Mouse (Mus musculus) heart, embryonic 15.5 days (tissue): ENCODE results near the gene Zdhhc1. TPM values are rescaled to one million over a fixed set of nuclear protein-coding genes. Genes with fewer than 3 reads are reported as not detected.

Experiments used
- ATAC-seq: fragments of 200-750 bp; cut with Nextera tagmentation; replicated peaks from 2 replicates; pipeline ENCODE4 v1.8.0; 2017; ENCODE audit warnings: low read depth, moderate TSS enrichment; ENCODE audit not compliant: insufficient number of reproducible peaks, insufficient read depth, low FRiP score
- H3K27ac ChIP-seq: fragments of 300-500 bp; sonication (generic); 2 replicates; pipeline ENCODE4 v1.5.1; 2015; ENCODE audit warnings: mild to moderate bottlenecking, inconsistent platforms
- H3K27me3 ChIP-seq: fragments of 300-500 bp; sonication (generic); 2 replicates; pipeline ENCODE4 v1.6.1; 2015; ENCODE audit warnings: inconsistent platforms
- H3K36me3 ChIP-seq: fragments of 300-500 bp; sonication (generic); 2 replicates; pipeline ENCODE4 v1.6.1; 2015; ENCODE audit warnings: mild to moderate bottlenecking, inconsistent platforms
- H3K4me1 ChIP-seq: fragments of 300-500 bp; sonication (generic); replicated peaks from 2 replicates; pipeline ENCODE4 v1.6.1; 2015; ENCODE audit warnings: inconsistent platforms
- H3K4me2 ChIP-seq: fragments of 300-500 bp; sonication (generic); 2 replicates; pipeline ENCODE4 v1.6.1; 2015; ENCODE audit warnings: inconsistent platforms, mild to moderate bottlenecking, moderate library complexity
- H3K4me3 ChIP-seq: fragments of 300-500 bp; sonication (generic); 2 replicates; pipeline ENCODE4 v1.5.1; 2015; ENCODE audit warnings: mild to moderate bottlenecking, inconsistent platforms
- H3K9ac ChIP-seq: fragments of 300-500 bp; sonication (generic); 2 replicates; pipeline ENCODE4 v1.6.1; 2015; ENCODE audit warnings: mild to moderate bottlenecking, inconsistent platforms
- H3K9me3 ChIP-seq: fragments of 300-500 bp; sonication (generic); replicated peaks from 2 replicates; pipeline ENCODE4 v1.6.1; 2016; ENCODE audit warnings: inconsistent platforms
- WGBS: fragments of 180-500 bp; shearing (Covaris S2); methylation state at CpG from one replicate; pipeline ENCODE4 v1.1.7; 2015; ENCODE audit warnings: mixed read lengths; 5-methylcytosine and 5-hydroxymethylcytosine counted together
- polyA plus RNA-seq: library from polyadenylated mRNA; unstranded; fragments of >200 nt; fragmentation: Nextera tagmentation; extraction: Ambion mirVana; gene quantifications from 2 replicates; pipeline ENCODE4 v1.2.1, GENCODE M21; 2015

Gene Zdhhc1
- polyA plus RNA-seq, 1 experiment from 2014 or later, result 23.2 TPM

DNA sequence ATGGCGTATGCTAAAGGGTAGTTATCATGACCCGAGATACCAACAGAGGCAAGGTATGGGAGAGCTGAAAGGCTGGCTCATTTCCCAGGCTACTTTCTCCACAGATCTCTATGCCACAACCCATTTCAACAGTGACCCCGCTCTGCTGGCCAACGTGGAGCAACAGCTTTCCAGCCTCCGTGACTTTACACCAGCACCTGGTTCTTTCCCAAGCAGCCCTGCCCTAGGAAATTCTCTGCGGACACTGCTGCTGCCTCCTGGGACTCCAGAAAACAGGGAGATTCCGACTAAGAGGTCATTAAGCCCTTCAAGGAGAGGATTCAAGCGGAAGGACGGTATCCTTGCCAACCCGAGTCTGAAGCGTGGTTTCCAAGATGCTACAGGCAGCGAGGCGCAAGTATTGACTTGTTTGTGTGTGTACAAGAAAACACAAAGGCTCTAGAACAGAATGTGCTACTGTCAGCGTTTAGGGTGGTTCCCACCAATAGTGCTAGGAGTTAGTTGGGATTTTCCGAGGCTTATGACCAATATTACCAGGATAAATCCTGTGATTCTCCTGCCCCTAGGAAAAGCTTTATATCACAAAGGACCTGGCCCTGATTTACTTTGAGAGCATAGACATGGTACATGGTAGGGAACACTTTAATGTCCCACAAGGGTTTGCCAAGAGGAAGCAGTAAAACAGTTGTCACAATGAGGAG, 44.6 kb downstream of the Zdhhc1 start:
- WGBS, result 60% methylated on average over 15 of the region's 15 CpGs
- Histone ChIP-seq H3K4me2 (no peak overlapping the region), H3K36me3 (no peaks in the 10 kb centered on the region), H3K4me3 (no peak overlapping the region), H3K9me3 (no peaks in the 10 kb centered on the region), H3K27me3 (no peaks in the 10 kb centered on the region), H3K4me1 (no peaks in the 10 kb centered on the region), H3K9ac (no peak overlapping the region), H3K27ac (no peak overlapping the region)
- no peak for ATAC-seq

- H3K4me2 ChIP-seq, result no peak overlapping the region
- WGBS, result 71% methylated on average over 1 of the region's 1 CpGs
- no peaks in the 10 kb centered on the region for H3K36me3 ChIP-seq
- H3K4me3 ChIP-seq, result no peak overlapping the region
- H3K27me3 ChIP-seq, result no peaks in the 10 kb centered on the region
- ATAC-seq, result no peak
- H3K27ac ChIP-seq, result no peak overlapping the region
- H3K9ac ChIP-seq, result no peak overlapping the region
- H3K4me1 ChIP-seq, result no peaks in the 10 kb centered on the region
- no peaks in the 10 kb centered on the region for H3K9me3 ChIP-seq
Observed at GRCm38 (mm10) chr8:105450977-105451376, 45.7 kb downstream of the Zdhhc1 start.

- no peak overlapping the region for H3K9ac ChIP-seq
- H3K27ac ChIP-seq, result no peak overlapping the region
- no peak overlapping the region for H3K4me2 ChIP-seq
- ATAC-seq, result no peak
- no peaks in the 10 kb centered on the region for H3K27me3 ChIP-seq
- H3K9me3 ChIP-seq, result no peaks in the 10 kb centered on the region
- WGBS, result 73% methylated on average over 5 of the region's 5 CpGs
- peaks cover 7% of the 10 kb centered on the region for H3K4me1 ChIP-seq
- no peak overlapping the region for H3K4me3 ChIP-seq
- H3K36me3 ChIP-seq, result no peaks in the 10 kb centered on the region
Observed at GRCm38 (mm10) chr8:105448596-105448995, 48.1 kb downstream of the Zdhhc1 start.

GRCm38 (mm10) chr8:105448188-105448587, 48.5 kb downstream of the Zdhhc1 start:
- 80% methylated on average over 3 of the region's 3 CpGs for WGBS
- H3K9ac ChIP-seq, result no peak overlapping the region
- no peak overlapping the region for H3K4me3 ChIP-seq
- H3K27ac ChIP-seq, result no peak overlapping the region
- H3K36me3 ChIP-seq, result no peaks in the 10 kb centered on the region
- no peaks in the 10 kb centered on the region for H3K9me3 ChIP-seq
- H3K4me2 ChIP-seq, result no peak overlapping the region
- H3K4me1 ChIP-seq, result peaks cover 7% of the 10 kb centered on the region
- ATAC-seq, result no peak
- H3K27me3 ChIP-seq, result no peaks in the 10 kb centered on the region

- H3K27ac ChIP-seq, result peak overlapping the region; percentile 24; the same call in 1 of the 2 replicates
- H3K9ac ChIP-seq, result no peak overlapping the region
- H3K4me3 ChIP-seq, result no peak overlapping the region
- WGBS, result 26% methylated on average over 4 of the region's 4 CpGs
- no peaks in the 10 kb centered on the region for H3K9me3 ChIP-seq
- H3K36me3 ChIP-seq, result no peaks in the 10 kb centered on the region
- H3K4me2 ChIP-seq, result peak overlapping the region; percentile 33; the same call in 1 of the 2 replicates
- H3K27me3 ChIP-seq, result no peaks in the 10 kb centered on the region
- peaks cover 7% of the 10 kb centered on the region for H3K4me1 ChIP-seq
- ATAC-seq, result no peak
Observed at GRCm38 (mm10) chr8:105446127-105446552, 50.6 kb downstream of the Zdhhc1 start.

GRCm38 (mm10) chr8:105445296-105446126, 51.2 kb downstream of the Zdhhc1 start:
- H3K4me3 ChIP-seq, result no peak overlapping the region
- no peak overlapping the region for H3K27ac ChIP-seq
- no peaks in the 10 kb centered on the region for H3K9me3 ChIP-seq
- peaks cover 7% of the 10 kb centered on the region for H3K4me1 ChIP-seq
- no peak overlapping the region for H3K9ac ChIP-seq
- WGBS, result 33% methylated on average over 11 of the region's 11 CpGs
- no peaks in the 10 kb centered on the region for H3K27me3 ChIP-seq
- ATAC-seq, result no peak
- no peak overlapping the region for H3K4me2 ChIP-seq
- no peaks in the 10 kb centered on the region for H3K36me3 ChIP-seq

DNA sequence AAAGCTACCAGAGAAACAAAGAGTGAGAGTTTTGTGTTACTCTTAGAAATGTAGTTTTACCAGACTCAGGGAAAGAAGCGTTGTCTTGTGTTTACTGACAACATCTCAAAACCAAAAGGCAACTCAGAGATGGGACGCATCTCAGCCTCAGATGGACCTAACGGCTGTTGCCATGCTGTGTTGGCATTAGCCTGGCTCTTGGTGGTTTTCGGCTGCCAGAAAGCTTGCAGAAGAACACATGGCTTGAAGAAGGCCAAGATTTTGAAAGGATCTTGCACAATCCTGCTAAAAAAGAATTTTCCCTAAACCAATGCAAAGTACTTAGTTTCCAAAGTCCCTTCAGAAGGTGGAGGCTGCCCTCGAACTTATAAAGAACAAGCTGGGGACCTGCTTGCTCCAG, 54.0 kb downstream of the Zdhhc1 start:
- H3K9me3 ChIP-seq, result no peaks in the 10 kb centered on the region
- H3K9ac ChIP-seq, result no peak overlapping the region
- H3K36me3 ChIP-seq, result no peaks in the 10 kb centered on the region
- H3K27ac ChIP-seq, result no peak overlapping the region
- no peak for ATAC-seq
- 0 out of 2 replicates have a peak, but pooled peaks cover 4% of the 10 kb centered on the region for H3K27me3 ChIP-seq
- H3K4me2 ChIP-seq, result no peak overlapping the region
- WGBS, result 90% methylated on average over 5 of the region's 5 CpGs
- H3K4me1 ChIP-seq, result peaks cover 7% of the 10 kb centered on the region
- H3K4me3 ChIP-seq, result no peak overlapping the region

DNA sequence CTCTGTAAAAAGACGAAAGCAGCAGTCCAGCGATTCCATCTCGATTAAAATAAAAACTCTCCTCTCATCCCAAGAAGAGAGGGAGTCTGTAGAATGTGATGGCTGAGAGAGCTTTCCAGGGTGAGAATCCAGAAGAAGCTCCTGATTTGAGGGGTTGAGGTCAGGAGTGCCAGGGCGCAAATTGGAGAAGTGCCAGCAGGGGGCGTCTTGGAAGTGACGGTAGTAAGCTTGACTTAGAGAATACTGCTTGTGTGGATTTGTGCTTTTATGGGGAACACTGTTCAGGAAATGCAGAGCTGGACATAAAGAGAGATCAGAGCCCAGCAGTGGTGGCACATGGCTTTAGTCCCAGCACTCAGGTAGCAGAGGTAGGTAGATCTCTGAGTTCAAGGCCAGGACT, 55.3 kb downstream of the Zdhhc1 start:
- no peak for ATAC-seq
- Histone ChIP-seq H3K27ac (no peak overlapping the region), H3K9ac (no peak overlapping the region), H3K9me3 (no peaks in the 10 kb centered on the region), H3K4me2 (no peak overlapping the region), H3K36me3 (no peaks in the 10 kb centered on the region), H3K4me3 (no peak overlapping the region), H3K27me3 (0 out of 2 replicates have a peak, but pooled peaks cover 4% of the 10 kb centered on the region), H3K4me1 (peaks cover 11% of the 10 kb centered on the region)
- WGBS, result 7% methylated on average over 6 of the region's 6 CpGs

DNA sequence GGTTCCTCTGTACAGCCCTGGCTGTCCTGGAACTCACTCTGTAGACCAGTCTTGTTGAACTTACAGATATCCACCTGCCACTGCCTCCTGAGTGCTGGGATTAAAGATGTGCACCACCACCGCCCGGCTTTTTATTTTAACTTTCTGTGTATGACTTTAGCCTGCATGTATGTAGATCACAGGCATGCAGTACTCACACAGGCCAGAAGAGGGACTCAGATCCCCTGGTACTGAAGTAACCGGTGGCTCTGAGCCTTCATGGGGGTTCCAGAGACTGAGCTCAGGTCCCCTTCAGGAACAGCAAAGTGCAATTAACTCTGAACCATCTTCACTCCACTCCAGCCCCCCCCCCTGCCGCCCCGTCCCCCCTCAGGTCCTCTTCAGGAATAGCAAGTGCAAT, 57.8 kb downstream of the Zdhhc1 start:
- Histone ChIP-seq H3K36me3 (no peaks in the 10 kb centered on the region), H3K4me2 (no peak overlapping the region), H3K4me1 (peaks cover 4% of the 10 kb centered on the region; the same call in 1 of the 2 replicates), H3K27me3 (peaks cover 9% of the 10 kb centered on the region; the same call in 1 of the 2 replicates), H3K4me3 (no peak overlapping the region), H3K9me3 (no peaks in the 10 kb centered on the region), H3K27ac (no peak overlapping the region), H3K9ac (no peak overlapping the region)
- 53% methylated on average over 5 of the region's 5 CpGs for WGBS
- ATAC-seq, result no peak

- H3K27ac ChIP-seq, result no peak overlapping the region
- 62% methylated on average over 5 of the region's 5 CpGs for WGBS
- no peak for ATAC-seq
Observed at GRCm38 (mm10) chr8:105437078-105437748, 59.5 kb downstream of the Zdhhc1 start.

GRCm38 (mm10) chr8:105436218-105436617, 60.5 kb downstream of the Zdhhc1 start:
- Histone ChIP-seq H3K9ac (no peak overlapping the region), H3K27ac (no peak overlapping the region), H3K9me3 (no peaks in the 10 kb centered on the region), H3K36me3 (no peaks in the 10 kb centered on the region), H3K4me3 (no peak overlapping the region), H3K27me3 (peaks cover 9% of the 10 kb centered on the region; the same call in 1 of the 2 replicates), H3K4me2 (no peak overlapping the region), H3K4me1 (peaks cover 4% of the 10 kb centered on the region; the same call in 1 of the 2 replicates)
- 78% methylated on average over 5 of the region's 5 CpGs for WGBS
- ATAC-seq, result no peak

More at GRCm38 (mm10) chr8:105437078-105437748, 59.5 kb downstream of the Zdhhc1 start:
- H3K9ac ChIP-seq, result no peak overlapping the region
- H3K27me3 ChIP-seq, result peaks cover 9% of the 10 kb centered on the region; the same call in 1 of the 2 replicates
- peaks cover 4% of the 10 kb centered on the region; the same call in 1 of the 2 replicates for H3K4me1 ChIP-seq
- H3K36me3 ChIP-seq, result no peaks in the 10 kb centered on the region
- H3K9me3 ChIP-seq, result no peaks in the 10 kb centered on the region
- H3K4me2 ChIP-seq, result no peak overlapping the region
- no peak overlapping the region for H3K4me3 ChIP-seq
